Mouse (Mus musculus): ENCODE measurements around the gene Meaf6.
A peak's percentile ranks its signal among the peaks of the same experiment; 100 is the strongest.

The Meaf6 gene

GRCm38 (mm10) chr4:125084403-125085345 lies at the start of gene Meaf6:
TSS of gene Meaf6 (plus strand) at chr4:125085134.
- DNase-seq = peak; percentile 94

- DNase-seq = no peak
Observed at GRCm38 (mm10) chr4:125044454-125044853, 40.5 kb upstream of the Meaf6 start.

- DNase-seq = no peak
Observed at GRCm38 (mm10) chr4:125055385-125055784, 29.5 kb upstream of the Meaf6 start.

GRCm38 (mm10) chr4:125056476-125056875 lies 28.5 kb upstream of the Meaf6 start:
- no peak for DNase-seq

- DNase-seq = no peak
Observed at GRCm38 (mm10) chr4:125057273-125057672, 27.7 kb upstream of the Meaf6 start.

- no peak for DNase-seq
Observed at GRCm38 (mm10) chr4:125058033-125058432, 26.9 kb upstream of the Meaf6 start.

- DNase-seq = peak; percentile 83
Observed at GRCm38 (mm10) chr4:125059025-125059424, 25.9 kb upstream of the Meaf6 start.

- no peak for DNase-seq
Observed at GRCm38 (mm10) chr4:125063829-125064228, 21.1 kb upstream of the Meaf6 start.

- DNase-seq = peak; percentile 79
Observed at GRCm38 (mm10) chr4:125065517-125066307, 19.2 kb upstream of the Meaf6 start, which contains the start of gene Dnali1. TSS of gene Dnali1 (minus strand) at chr4:125065703.

GRCm38 (mm10) chr4:125066490-125067370 lies 18.2 kb upstream of the Meaf6 start, which contains the start of gene Snip1:
TSS of gene Snip1 (plus strand) at chr4:125066672.
- peak; percentile 96 for DNase-seq

GRCm38 (mm10) chr4:125077700-125078099 lies 7.2 kb upstream of the Meaf6 start:
- DNase-seq = no peak

- no peak for DNase-seq
Observed at GRCm38 (mm10) chr4:125078698-125079097, 6.2 kb upstream of the Meaf6 start.

- peak; percentile 88 for DNase-seq
Observed at GRCm38 (mm10) chr4:125085346-125085841, 460 bp downstream of the Meaf6 start.

- DNase-seq = no peak
Observed at GRCm38 (mm10) chr4:125093031-125093430, 8.1 kb downstream of the Meaf6 start.

GRCm38 (mm10) chr4:125096066-125096465 lies 11.1 kb downstream of the Meaf6 start:
- no peak for DNase-seq

- DNase-seq = no peak
Observed at GRCm38 (mm10) chr4:125097412-125097811, 12.5 kb downstream of the Meaf6 start.

GRCm38 (mm10) chr4:125099458-125099857 lies 14.5 kb downstream of the Meaf6 start:
- DNase-seq = peak; percentile 90

GRCm38 (mm10) chr4:125101334-125101733 lies 16.4 kb downstream of the Meaf6 start:
- no peak for DNase-seq

- no peak for DNase-seq
Observed at GRCm38 (mm10) chr4:125105354-125105753, 20.4 kb downstream of the Meaf6 start.

GRCm38 (mm10) chr4:125114638-125115037 lies 29.7 kb downstream of the Meaf6 start:
- DNase-seq = peak; percentile 92

GRCm38 (mm10) chr4:125115081-125115480 lies 30.1 kb downstream of the Meaf6 start:
- DNase-seq = no peak

- DNase-seq = peak; percentile 65
Observed at GRCm38 (mm10) chr4:125115710-125116089, 30.8 kb downstream of the Meaf6 start.

Measured in kidney, postnatal 10 days (tissue).